Mouse (Mus musculus) kidney, adult 2 months (tissue): ENCODE data around the gene Uba6.

Experiments
- CTCF ChIP-seq: fragments of 200-500 bp; conservative IDR thresholded peaks from 2 replicates; pipeline ENCODE4 v1.5.1; 2011; ENCODE audit warnings: low read depth, mild to moderate bottlenecking, control low read depth, low read length, moderate library complexity, mixed read lengths; ENCODE audit not compliant: insufficient read depth, insufficient read length
- POLR2A ChIP-seq: fragments of 200-500 bp; IDR thresholded peaks from one replicate; pipeline ENCODE4 v1.6.1; 2011; ENCODE audit warnings: low read depth, low read length, control low read depth

- TF ChIP-seq POLR2A: no peak
- no peak for TF ChIP-seq CTCF
Measured at GRCm38 (mm10) chr5:86197801-86198200, 25.2 kb upstream of the Uba6 start, which contains the start of gene Gnrhr.
